Mouse (Mus musculus): ENCODE results near the gene Acap1. TPM values are rescaled to one million over a fixed set of nuclear protein-coding genes. Genes with fewer than 3 reads are reported as not detected.

Gene Acap1
- total and polyA plus RNA-seq, 3 experiments = 39.6 to 70.9 (median 58.2) TPM

- in situ Hi-C loops (cut with MboI; ENCODE audit: low pct_ligation_motif_present, low pct_unique_long_range_greater_than_20kb, low sequenced_read_pairs) (no loop called here), dilution Hi-C loops (cut with MboI; ENCODE audit: extremely low pct_ligation_motif_present, extremely low pct_unique_long_range_greater_than_20kb, low sequenced_read_pairs) (no loop called here)
- DNase-seq (ENCODE audit: extremely low read depth) = no peak
- peaks cover 0 to 35% of the 10 kb centered on the region in 2 experiments for H3K36me3 ChIP-seq (replicated peaks in 1 of 2; ENCODE audit: control insufficient read depth in 1 of 2, insufficient read depth in 1 of 2, low read length in 1 of 2)
- no peak overlapping the region for H3K9ac ChIP-seq (ENCODE audit: insufficient read depth, low read depth)
- TF ChIP-seq BHLHE40 (IDR thresholded peaks at IDR 0.05; ENCODE audit: low read depth, low read length) (no peak; the same call in 1 of the 2 replicates), ETS1 (conservative IDR thresholded peaks at IDR 0.05; ENCODE audit: low read depth, low read length) (no peak), USF2 (conservative IDR thresholded peaks at IDR 0.05; ENCODE audit: low read depth, low read length) (peak; percentile 75), USF1 (IDR thresholded peaks at IDR 0.05; ENCODE audit: low read depth, low read length) (peak; percentile 72)
- no peaks in the 10 kb centered on the region for H3K9me3 ChIP-seq (replicated peaks; ENCODE audit: low read length)
- H3K27ac ChIP-seq (ENCODE audit: insufficient read depth, low read depth) = no peak overlapping the region
- H3K4me3 ChIP-seq (replicated peaks in 1 of 3; ENCODE audit: low read depth in 2 of 3, low read length in 2 of 3, poor library complexity in 1 of 3) = no peak overlapping the region
- H3K4me2 ChIP-seq (ENCODE audit: insufficient read depth, low read depth, poor library complexity, severe bottlenecking) = no peak overlapping the region
- H3K4me1 ChIP-seq (ENCODE audit: control insufficient read depth in 1 of 2, insufficient read depth in 2 of 2) = peaks cover 6 to 20% of the 10 kb centered on the region in 2 experiments
- H3K27me3 ChIP-seq (replicated peaks) = no peaks in the 10 kb centered on the region
- no peaks in the 10 kb centered on the region for H3K79me2 ChIP-seq (replicated peaks; ENCODE audit: control insufficient read depth, extremely low read depth, insufficient read depth, poor library complexity, severe bottlenecking)
Measured at GRCm38 (mm10) chr11:69853994-69854393, 41.3 kb downstream of the Acap1 start.

GRCm38 (mm10) chr11:69850754-69851153 is 44.6 kb downstream of the Acap1 start:
- no peaks in the 10 kb centered on the region for H3K27me3 ChIP-seq (replicated peaks)
- no peak overlapping the region for H3K27ac ChIP-seq (ENCODE audit: insufficient read depth, low read depth)
- in situ Hi-C loops (cut with MboI; ENCODE audit: low pct_ligation_motif_present, low pct_unique_long_range_greater_than_20kb, low sequenced_read_pairs) = no loop called here
- no peak overlapping the region for H3K9ac ChIP-seq (ENCODE audit: insufficient read depth, low read depth)
- peaks cover 0 to 47% of the 10 kb centered on the region in 2 experiments for H3K36me3 ChIP-seq (replicated peaks in 1 of 2; ENCODE audit: control insufficient read depth in 1 of 2, insufficient read depth in 1 of 2, low read length in 1 of 2)
- no peak for DNase-seq (ENCODE audit: extremely low read depth)
- H3K4me3 ChIP-seq (replicated peaks in 1 of 3; ENCODE audit: low read depth in 2 of 3, low read length in 2 of 3, poor library complexity in 1 of 3) = no peak overlapping the region
- no peak overlapping the region for H3K4me2 ChIP-seq (ENCODE audit: insufficient read depth, low read depth, poor library complexity, severe bottlenecking)
- H3K79me2 ChIP-seq (replicated peaks; ENCODE audit: control insufficient read depth, extremely low read depth, insufficient read depth, poor library complexity, severe bottlenecking) = no peaks in the 10 kb centered on the region
- no peak for TF ChIP-seq KAT2A (IDR thresholded peaks at IDR 0.05; ENCODE audit: insufficient replicate concordance, low read length)
- no peak for TF ChIP-seq TBP (conservative IDR thresholded peaks at IDR 0.05; ENCODE audit: low read depth, low read length)
- TF ChIP-seq HCFC1 (IDR thresholded peaks at IDR 0.05; ENCODE audit: low read depth, low read length) = no peak
- TF ChIP-seq IRF4 (IDR thresholded peaks at IDR 0.05; ENCODE audit: low read depth, low read length) = no peak
- no peak for TF ChIP-seq GABPA (IDR thresholded peaks at IDR 0.05; ENCODE audit: insufficient replicate concordance, low read depth, low read length)
- TF ChIP-seq PAX5 (IDR thresholded peaks at IDR 0.05; ENCODE audit: low read length) = no peak
- TF ChIP-seq ZNF384 (IDR thresholded peaks at IDR 0.05; ENCODE audit: low read depth, low read length) = no peak
- TF ChIP-seq CHD1 (IDR thresholded peaks at IDR 0.05; ENCODE audit: low read depth, low read length) = no peak
- dilution Hi-C loops (cut with MboI; ENCODE audit: extremely low pct_ligation_motif_present, extremely low pct_unique_long_range_greater_than_20kb, low sequenced_read_pairs) = no loop called here
- H3K4me1 ChIP-seq (ENCODE audit: control insufficient read depth in 1 of 2, insufficient read depth in 2 of 2) = peaks cover 5 to 24% of the 10 kb centered on the region in 2 experiments
- no peaks in the 10 kb centered on the region for H3K9me3 ChIP-seq (replicated peaks; ENCODE audit: low read length)

- Histone ChIP-seq H3K9me3 (replicated peaks; ENCODE audit: low read length) (no peaks in the 10 kb centered on the region), H3K9ac (ENCODE audit: insufficient read depth, low read depth) (no peak overlapping the region), H3K4me2 (ENCODE audit: insufficient read depth, low read depth, poor library complexity, severe bottlenecking) (no peak overlapping the region), H3K27ac (ENCODE audit: insufficient read depth, low read depth) (no peak overlapping the region), H3K79me2 (replicated peaks; ENCODE audit: control insufficient read depth, extremely low read depth, insufficient read depth, poor library complexity, severe bottlenecking) (no peaks in the 10 kb centered on the region), H3K4me3 (replicated peaks in 1 of 3; ENCODE audit: low read depth in 2 of 3, low read length in 2 of 3, poor library complexity in 1 of 3) (no peak overlapping the region), H3K4me1 (ENCODE audit: control insufficient read depth in 1 of 2, insufficient read depth in 2 of 2) (peaks cover 5 to 24% of the 10 kb centered on the region in 2 experiments), H3K36me3 (replicated peaks in 1 of 2; ENCODE audit: control insufficient read depth in 1 of 2, insufficient read depth in 1 of 2, low read length in 1 of 2) (peaks cover 0 to 47% of the 10 kb centered on the region in 2 experiments), H3K27me3 (replicated peaks) (no peaks in the 10 kb centered on the region)
- dilution Hi-C loops (cut with MboI; ENCODE audit: extremely low pct_ligation_motif_present, extremely low pct_unique_long_range_greater_than_20kb, low sequenced_read_pairs) = no loop called here
- TF ChIP-seq USF1 (IDR thresholded peaks at IDR 0.05; ENCODE audit: low read depth, low read length) = no peak
- no peak for TF ChIP-seq HCFC1 (IDR thresholded peaks at IDR 0.05; ENCODE audit: low read depth, low read length)
- TF ChIP-seq NRF1 (IDR thresholded peaks at IDR 0.05; ENCODE audit: low read depth, low read length) = no peak
- TF ChIP-seq NELFE (IDR thresholded peaks at IDR 0.05; ENCODE audit: low read depth, low read length) = no peak
- no peak for TF ChIP-seq PAX5 (IDR thresholded peaks at IDR 0.05; ENCODE audit: low read length)
- no peak for TF ChIP-seq ZNF384 (IDR thresholded peaks at IDR 0.05; ENCODE audit: low read depth, low read length)
- no peak for TF ChIP-seq ZMIZ1 (IDR thresholded peaks at IDR 0.05; ENCODE audit: low read depth, low read length)
- TF ChIP-seq CTCF (conservative IDR thresholded peaks at IDR 0.05 in 1 of 2, IDR thresholded peaks at IDR 0.05 in 1 of 2; ENCODE audit: low read depth in 2 of 2, low read length in 2 of 2) = no peak
- no peak for TF ChIP-seq TCF12 (IDR thresholded peaks at IDR 0.05; ENCODE audit: low read depth, low read length)
- TF ChIP-seq SIN3A (IDR thresholded peaks at IDR 0.05; ENCODE audit: low read length) = no peak
- TF ChIP-seq USF2 (conservative IDR thresholded peaks at IDR 0.05; ENCODE audit: low read depth, low read length) = no peak
- TF ChIP-seq CHD1 (IDR thresholded peaks at IDR 0.05; ENCODE audit: low read depth, low read length) = no peak
- no peak for TF ChIP-seq UBTF (IDR thresholded peaks at IDR 0.05; ENCODE audit: low read depth, low read length)
- in situ Hi-C loops (cut with MboI; ENCODE audit: low pct_ligation_motif_present, low pct_unique_long_range_greater_than_20kb, low sequenced_read_pairs) = no loop called here
- DNase-seq (ENCODE audit: extremely low read depth) = no peak
Measured at GRCm38 (mm10) chr11:69849884-69850283, 45.5 kb downstream of the Acap1 start.

Measured in CH12.LX (cell line).